Mouse (Mus musculus): Measurements from ENCODE around the gene Tgm1. TPM values are rescaled to one million over a fixed set of nuclear protein-coding genes. Genes with fewer than 3 reads are reported as not detected.

Tgm1 gene
- polyA plus RNA-seq, 2 experiments from 2014 or later: not detected

GRCm38 (mm10) chr14:55671833-55672740 lies 41.6 kb downstream of the Tgm1 start, which contains the start of the genes Gmpr2 and Nedd8:
Gene Gmpr2, plus strand, starts transcription at chr14:55671941.
Gene Nedd8, minus strand, starts transcription at chr14:55672124.
- ATAC-seq: peak; percentile 98

GRCm38 (mm10) chr14:55671486-55671832 lies 42.3 kb downstream of the Tgm1 start:
- no peak for ATAC-seq

GRCm38 (mm10) chr14:55660636-55661035 lies 53.1 kb downstream of the Tgm1 start:
- ATAC-seq: no peak

- peak; percentile 95 for ATAC-seq
These were observed 53.7 kb downstream of the Tgm1 start, which contains the start of gene Mdp1 for GRCm38 (mm10) chr14:55659960-55660573. Gene Mdp1, minus strand, starts transcription at chr14:55660508.

- no peak for ATAC-seq
These were observed 55.7 kb downstream of the Tgm1 start for GRCm38 (mm10) chr14:55658011-55658410.

- ATAC-seq: no peak
These were observed 56.8 kb downstream of the Tgm1 start for GRCm38 (mm10) chr14:55656935-55657334.

GRCm38 (mm10) chr14:55651528-55651927 lies 62.2 kb downstream of the Tgm1 start:
- no peak for ATAC-seq

Other genes with a start within 250 kb of the Tgm1 start
- 10 to 100 TPM; 41.9 to 49.5 TPM for gene Dhrs4, start 235.2 kb downstream of the Tgm1 start, polyA plus RNA-seq (2017; shearing (Covaris generic))
- gene Carmil3, start 223.3 kb downstream of the Tgm1 start, polyA plus RNA-seq (2017; shearing (Covaris generic)): not detected
- gene Cpne6, start 203.5 kb downstream of the Tgm1 start, polyA plus RNA-seq (2017; shearing (Covaris generic)): not detected
- under 1 TPM in 1 of 2 experiments, not detected in 1; 0.07 TPM for gene Nrl, start 188.9 kb downstream of the Tgm1 start, polyA plus RNA-seq (2017; shearing (Covaris generic))
- 10 to 100 TPM; 37.3 to 57.7 TPM for gene Pck2, start 173.7 kb downstream of the Tgm1 start, polyA plus RNA-seq (2017; shearing (Covaris generic))
- gene Dcaf11, start 153.9 kb downstream of the Tgm1 start, polyA plus RNA-seq (2017; shearing (Covaris generic)): 100 to 1,000 TPM; 103 to 125 TPM
- gene A730061H03Rik, start 153.5 kb downstream of the Tgm1 start, polyA plus RNA-seq (2017; shearing (Covaris generic)): 1 to 10 TPM; 3.3 to 7.1 TPM
- gene Fitm1, start 138.3 kb downstream of the Tgm1 start, polyA plus RNA-seq (2017; shearing (Covaris generic)): not detected
- gene Psme1, start 135.8 kb downstream of the Tgm1 start, polyA plus RNA-seq (2017; shearing (Covaris generic)): 100 to 1,000 TPM; 664 to 711 TPM
- 10 to 100 TPM; 20.9 to 22.9 TPM for gene Emc9, start 128.6 kb downstream of the Tgm1 start, polyA plus RNA-seq (2017; shearing (Covaris generic))
- gene Psme2, start 122.8 kb downstream of the Tgm1 start, polyA plus RNA-seq (2017; shearing (Covaris generic)): 100 to 1,000 TPM; 853 to 877 TPM
- gene Rnf31, start 122.2 kb downstream of the Tgm1 start, polyA plus RNA-seq (2017; shearing (Covaris generic)): 10 to 100 TPM; 35.5 to 47.2 TPM
- 100 to 1,000 TPM; 168 to 222 TPM for gene Irf9, start 110.4 kb downstream of the Tgm1 start, polyA plus RNA-seq (2017; shearing (Covaris generic))
- gene Rec8, start 95.9 kb downstream of the Tgm1 start, polyA plus RNA-seq (2017; shearing (Covaris generic)): 10 to 100 TPM; 14.5 to 22.1 TPM
- gene Ipo4, start 78.0 kb downstream of the Tgm1 start, polyA plus RNA-seq (2017; shearing (Covaris generic)): 10 to 100 TPM; 33.4 to 42.0 TPM
- under 1 TPM in 1 of 2 experiments, not detected in 1; 0.98 TPM for gene Gm49378, start 76.0 kb downstream of the Tgm1 start, polyA plus RNA-seq (2017; shearing (Covaris generic))
- 10 to 100 TPM; 39.7 to 46.7 TPM for gene Tm9sf1, start 70.1 kb downstream of the Tgm1 start, polyA plus RNA-seq (2017; shearing (Covaris generic))
- gene Tssk4, start 63.7 kb downstream of the Tgm1 start, polyA plus RNA-seq (2017; shearing (Covaris generic)): 1 to 10 TPM in 1 of 2 experiments, under 1 TPM in 1; 0.69 to 1.3 TPM
- gene Mdp1, start 53.4 kb downstream of the Tgm1 start, polyA plus RNA-seq (2017; shearing (Covaris generic)): 100 to 1,000 TPM in 1 of 2 experiments, 10 to 100 TPM in 1; 92.4 to 106 TPM
- 10 to 100 TPM; 29.8 to 34.1 TPM for gene Gmpr2, start 42.0 kb downstream of the Tgm1 start, polyA plus RNA-seq (2017; shearing (Covaris generic))
- 100 to 1,000 TPM; 338 to 343 TPM for gene Nedd8, start 41.8 kb downstream of the Tgm1 start, polyA plus RNA-seq (2017; shearing (Covaris generic))
- 10 to 100 TPM; 26.4 to 29.2 TPM for gene Tinf2, start 32.1 kb downstream of the Tgm1 start, polyA plus RNA-seq (2017; shearing (Covaris generic))
- 10 to 100 TPM; 70.5 to 94.7 TPM for gene Rabggta, start 8.3 kb upstream of the Tgm1 start, polyA plus RNA-seq (2017; shearing (Covaris generic))
- gene Dhrs1, start 31.8 kb upstream of the Tgm1 start, polyA plus RNA-seq (2017; shearing (Covaris generic)): 10 to 100 TPM; 40.8 to 46.5 TPM
- 1 to 10 TPM; 3.6 to 5.8 TPM for gene Nop9, start 31.8 kb upstream of the Tgm1 start, polyA plus RNA-seq (2017; shearing (Covaris generic))
- not detected for gene Cideb, start 44.5 kb upstream of the Tgm1 start, polyA plus RNA-seq (2017; shearing (Covaris generic))
- gene Ltb4r2, start 47.5 kb upstream of the Tgm1 start, polyA plus RNA-seq (2017; shearing (Covaris generic)): under 1 TPM in 1 of 2 experiments, not detected in 1; 0.08 TPM
- 1 to 10 TPM; 4.1 to 4.5 TPM for gene Ltb4r1, start 52.0 kb upstream of the Tgm1 start, polyA plus RNA-seq (2017; shearing (Covaris generic))
- 1 to 10 TPM in 1 of 2 experiments, not detected in 1; 1.0 TPM for gene Adcy4, start 70.2 kb upstream of the Tgm1 start, polyA plus RNA-seq (2017; shearing (Covaris generic))
- 10 to 100 TPM; 80.3 to 81.9 TPM for gene Ripk3, start 74.9 kb upstream of the Tgm1 start, polyA plus RNA-seq (2017; shearing (Covaris generic))
- not detected for gene Nfatc4, start 109.2 kb upstream of the Tgm1 start, polyA plus RNA-seq (2017; shearing (Covaris generic))
- under 1 TPM; 0.04 to 0.11 TPM for gene Nynrin, start 140.1 kb upstream of the Tgm1 start, polyA plus RNA-seq (2017; shearing (Covaris generic))
- not detected for gene Cbln3, start 170.5 kb upstream of the Tgm1 start, polyA plus RNA-seq (2017; shearing (Covaris generic))
- 10 to 100 TPM; 13.4 to 13.9 TPM for gene Khnyn, start 171.0 kb upstream of the Tgm1 start, polyA plus RNA-seq (2017; shearing (Covaris generic))
- 100 to 1,000 TPM in 1 of 2 experiments, 10 to 100 TPM in 1; 88.4 to 115 TPM for gene Sdr39u1, start 186.4 kb upstream of the Tgm1 start, polyA plus RNA-seq (2017; shearing (Covaris generic))
- gene Cma1, start 230.7 kb upstream of the Tgm1 start, polyA plus RNA-seq (2017; shearing (Covaris generic)): not detected
- not detected for gene Cma2, start 237.1 kb upstream of the Tgm1 start, polyA plus RNA-seq (2017; shearing (Covaris generic))